Mouse (Mus musculus) midbrain, embryonic 16.5 days (tissue): ENCODE results near the gene Map2k1. TPM values are rescaled to one million over a fixed set of nuclear protein-coding genes. Genes with fewer than 3 reads are reported as not detected.
"Not testable (repeated sequence)": the region's sequence is repeated elsewhere in the genome, so short reads cannot be mapped to it uniquely, and the experiment has no call there.

Experiments
- ATAC-seq: fragments of 200-750 bp; cut with Nextera tagmentation; 2 replicates; pipeline ENCODE4 v1.8.0; 2017; ENCODE audit warnings: moderate TSS enrichment
- H3K27ac ChIP-seq: fragments of 300-500 bp; sonication (generic); 2 replicates; pipeline ENCODE4 v1.5.1; 2014; ENCODE audit warnings: mild to moderate bottlenecking, low read length, mixed read lengths
- H3K27me3 ChIP-seq: fragments of 300-500 bp; sonication (generic); 2 replicates; pipeline ENCODE4 v1.6.1; 2014; ENCODE audit warnings: low read depth, low read length, mixed read lengths; ENCODE audit not compliant: control insufficient read depth, insufficient read depth
- H3K36me3 ChIP-seq: fragments of 300-500 bp; sonication (generic); 2 replicates; pipeline ENCODE4 v1.6.1; 2014; ENCODE audit warnings: mild to moderate bottlenecking, low read length, moderate library complexity, mixed read lengths; ENCODE audit not compliant: control insufficient read depth, insufficient read depth
- H3K4me1 ChIP-seq: fragments of 300-500 bp; sonication (generic); 2 replicates; pipeline ENCODE4 v1.6.1; 2014; ENCODE audit warnings: mild to moderate bottlenecking, low read length, mixed read lengths; ENCODE audit not compliant: control insufficient read depth, insufficient read depth
- H3K4me2 ChIP-seq: fragments of 300-500 bp; sonication (generic); 2 replicates; pipeline ENCODE4 v1.6.1; 2014; ENCODE audit warnings: mild to moderate bottlenecking, low read length, mixed read lengths
- H3K4me3 ChIP-seq: fragments of 300-500 bp; sonication (generic); 2 replicates; pipeline ENCODE4 v1.5.1; 2014; ENCODE audit warnings: low read depth, mild to moderate bottlenecking, low read length, moderate library complexity, mixed read lengths
- H3K9ac ChIP-seq: fragments of 300-500 bp; sonication (generic); 2 replicates; pipeline ENCODE4 v1.6.1; 2014; ENCODE audit warnings: low read depth, low read length, mixed read lengths
- H3K9me3 ChIP-seq: fragments of 300-500 bp; sonication (generic); replicated peaks from 2 replicates; pipeline ENCODE4 v1.6.1; 2014; ENCODE audit warnings: mild to moderate bottlenecking, low read length, mixed read lengths; ENCODE audit not compliant: control insufficient read depth, poor library complexity, severe bottlenecking
- WGBS: fragments of 180-500 bp; shearing (Covaris S2); extraction: QIAGEN DNeasy Blood & Tissue Kit; methylation state at CpG from one replicate; pipeline ENCODE4 v1.1.7; 2014; 5-methylcytosine and 5-hydroxymethylcytosine counted together
- polyA plus RNA-seq: library from polyadenylated mRNA; unstranded; fragments of >200 nt; fragmentation: Nextera tagmentation; extraction: Ambion mirVana; gene quantifications from 2 replicates; pipeline ENCODE4 v1.2.1, GENCODE M21; 2015

Map2k1 gene
- polyA plus RNA-seq = 62.6 and 68.4 TPM in 2 replicates

DNA sequence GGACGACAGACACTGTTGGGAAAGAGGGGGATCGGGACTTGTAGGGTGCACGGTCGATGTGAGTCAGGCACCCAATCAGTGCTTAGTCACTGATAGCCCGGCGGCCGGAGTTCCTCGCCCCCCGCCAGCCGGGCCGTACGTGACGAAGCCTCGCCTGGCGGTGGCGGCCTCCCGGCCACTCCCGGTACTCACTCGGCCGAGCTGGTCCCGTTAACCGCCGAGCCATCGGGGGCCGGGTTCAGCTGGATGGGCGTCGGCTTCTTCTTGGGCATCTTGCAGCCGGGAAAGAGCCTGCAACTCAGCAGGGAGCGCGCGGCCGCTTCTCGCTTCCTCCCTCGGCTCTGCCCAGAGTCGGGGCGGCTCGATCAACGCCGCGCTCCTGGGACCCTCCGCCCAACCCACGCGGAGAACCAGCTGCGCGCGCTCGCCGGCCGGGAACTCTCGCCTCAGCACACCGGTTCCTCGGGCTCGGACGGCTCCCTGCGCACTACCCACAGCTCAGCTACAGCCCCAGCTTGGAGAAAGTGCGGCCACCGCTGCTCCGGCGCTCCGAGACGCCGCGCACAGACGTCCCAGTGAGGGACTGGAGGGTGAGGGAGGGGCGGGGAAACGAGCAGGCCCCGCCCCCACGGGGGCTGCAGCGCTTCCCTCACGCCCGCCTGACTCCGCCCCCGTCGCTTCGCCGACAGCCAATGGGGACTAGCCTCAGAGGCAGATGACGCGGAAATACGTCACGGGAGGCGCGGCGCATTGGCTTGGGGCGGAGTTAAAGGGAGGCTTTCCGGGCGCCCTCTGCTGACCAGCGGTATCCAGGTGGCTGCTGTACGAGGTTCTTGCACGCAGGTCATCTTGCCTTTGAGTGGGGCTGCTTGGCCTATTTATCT, at the start of gene Map2k1:
Gene Map2k1 (minus strand): TSS at position 611 of the 884 bp plus-strand sequence.
- ATAC-seq = peak; percentile 98
- WGBS = under 1% methylated on average over 89 of the region's 89 CpGs

DNA sequence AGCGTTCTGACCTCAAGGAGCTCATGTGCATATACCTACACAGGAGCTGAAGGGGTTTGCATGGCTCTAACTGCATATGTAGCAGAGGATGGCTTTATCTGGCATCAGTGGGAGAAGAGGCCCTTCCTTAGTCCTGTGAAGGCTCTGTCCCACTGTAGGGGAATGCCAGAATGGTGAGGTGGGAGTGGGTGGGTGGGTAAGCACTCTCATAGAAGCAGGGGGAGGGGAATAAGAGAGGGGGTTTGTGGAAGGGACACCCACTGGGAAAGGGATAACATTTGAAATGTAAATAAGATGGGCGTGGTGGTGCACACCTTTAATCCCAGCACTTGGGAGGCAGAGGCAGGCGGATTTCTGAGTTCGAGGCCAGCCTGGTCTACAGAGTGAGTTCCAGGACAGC, 49.7 kb upstream of the Map2k1 start:
- not testable (repeated sequence) for H3K4me2 ChIP-seq, H3K4me1 ChIP-seq, H3K9ac ChIP-seq, H3K27me3 ChIP-seq, H3K27ac ChIP-seq, H3K4me3 ChIP-seq, H3K9me3 ChIP-seq, ATAC-seq
- WGBS = 92% methylated on average over 4 of the region's 4 CpGs
- H3K36me3 ChIP-seq = peaks cover 10% of the 10 kb centered on the region

More for the DNA sequence above, at the start of gene Map2k1:
- Histone ChIP-seq H3K36me3 (no peaks in the 10 kb centered on the region), H3K4me1 (peaks cover 15% of the 10 kb centered on the region), H3K9ac (peak within 1 kb of the TSS; percentile 88), H3K9me3 (no peaks in the 10 kb centered on the region), H3K4me3 (peak within 1 kb of the TSS; percentile 93), H3K27me3 (no peaks in the 10 kb centered on the region), H3K4me2 (peak within 1 kb of the TSS; percentile 60), H3K27ac (peak within 1 kb of the TSS; percentile 92)

DNA sequence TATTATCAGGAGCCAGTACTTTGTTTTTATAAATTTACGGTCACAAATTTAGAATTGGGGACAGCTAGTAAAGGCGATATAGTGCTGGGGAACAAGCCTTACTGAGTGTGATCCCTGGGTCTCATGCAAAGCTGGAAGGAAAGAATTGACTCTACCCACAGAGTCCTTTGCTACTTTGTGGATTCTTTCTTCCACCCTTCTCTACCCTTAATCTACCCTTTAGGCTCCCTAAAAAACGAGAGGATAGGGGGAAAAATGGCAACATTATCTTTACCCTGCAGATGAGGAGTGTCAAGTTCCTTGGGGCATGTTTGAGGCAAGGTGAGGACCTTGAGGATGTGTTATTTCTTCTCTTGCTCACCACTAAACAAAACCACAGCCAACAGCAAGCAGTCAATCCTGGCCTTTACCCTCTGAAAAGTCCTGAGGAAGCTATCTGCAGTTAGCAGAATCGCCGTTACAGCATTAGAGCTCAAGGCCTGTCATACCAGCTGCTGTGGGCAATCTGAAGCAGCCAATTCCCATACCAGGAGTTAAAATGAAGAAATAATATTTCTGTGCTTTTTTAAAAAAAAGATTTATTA, 29.1 kb upstream of the Map2k1 start:
- H3K9ac ChIP-seq = no peak overlapping the region
- no peak for ATAC-seq
- H3K4me2 ChIP-seq = peak overlapping the region; percentile 74
- H3K9me3 ChIP-seq = no peaks in the 10 kb centered on the region
- WGBS = 68% methylated on average over 5 of the region's 5 CpGs
- H3K4me3 ChIP-seq = peak overlapping the region; percentile 93; the same call in 1 of the 2 replicates
- H3K27me3 ChIP-seq = no peaks in the 10 kb centered on the region
- H3K4me1 ChIP-seq = peaks cover 9% of the 10 kb centered on the region
- no peaks in the 10 kb centered on the region for H3K36me3 ChIP-seq
- H3K27ac ChIP-seq = no peak overlapping the region

DNA sequence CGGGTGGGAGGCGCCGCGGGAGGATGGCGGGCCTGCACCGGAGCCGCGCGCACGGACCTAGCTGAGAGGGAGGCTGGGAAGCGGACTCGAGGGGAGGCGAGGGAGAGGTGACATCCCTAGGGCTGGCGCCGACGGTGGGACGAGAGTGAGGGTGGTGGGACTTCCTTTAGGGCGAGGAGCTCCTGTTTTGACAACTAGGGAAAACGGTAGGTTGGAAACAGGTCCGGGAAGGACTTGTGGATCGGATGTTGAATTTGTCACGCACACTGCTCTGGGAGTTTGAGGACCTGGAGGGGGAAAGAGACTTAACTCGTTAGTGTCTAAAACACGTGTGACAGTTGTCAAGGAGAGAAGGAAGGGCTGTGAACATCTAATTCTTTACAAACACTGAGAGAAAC, 28.3 kb upstream of the Map2k1 start:
- Histone ChIP-seq H3K4me2 (peak overlapping the region; percentile 74), H3K4me3 (peak overlapping the region; percentile 93), H3K9me3 (no peaks in the 10 kb centered on the region), H3K9ac (peak overlapping the region; percentile 91), H3K4me1 (peaks cover 9% of the 10 kb centered on the region), H3K36me3 (no peaks in the 10 kb centered on the region), H3K27me3 (no peaks in the 10 kb centered on the region), H3K27ac (peak overlapping the region; percentile 85)
- ATAC-seq = peak; percentile 89
- under 1% methylated on average over 23 of the region's 24 CpGs for WGBS

DNA sequence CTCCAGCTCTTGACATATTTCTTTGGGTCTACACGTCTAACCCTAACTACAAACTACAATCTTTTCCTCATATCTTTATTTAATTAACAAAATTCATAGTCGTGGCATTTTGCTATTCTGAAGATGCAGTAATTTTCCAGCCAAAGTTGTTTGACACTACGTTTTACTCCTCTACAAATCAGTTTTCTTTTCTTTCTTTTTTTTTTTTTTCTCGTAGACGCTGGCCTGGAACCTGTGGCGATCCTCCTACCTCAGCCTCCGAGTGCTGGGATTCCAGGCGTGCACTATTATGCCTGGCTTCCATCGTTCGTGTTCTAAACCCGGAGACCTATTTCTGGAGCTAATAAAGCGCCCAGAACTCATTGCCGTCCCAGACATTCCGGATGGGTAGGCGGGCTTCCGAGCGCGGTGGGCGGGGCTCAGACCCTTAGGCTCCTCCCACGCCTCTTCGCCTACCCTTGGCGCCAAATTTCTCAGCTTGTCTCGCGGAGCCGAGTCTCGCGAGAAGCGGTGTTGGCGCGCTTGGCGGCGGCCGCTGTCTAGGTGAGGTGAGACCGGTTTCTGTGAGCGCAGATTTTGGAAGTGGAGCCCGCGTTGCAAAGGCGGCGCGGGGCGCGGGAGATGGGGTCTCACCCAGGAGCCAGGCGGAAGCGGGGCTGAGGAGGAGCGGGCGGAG, 27.8 kb upstream of the Map2k1 start, which contains the start of gene Tipin:
Gene Tipin (plus strand): TSS at position 477 of the 676 bp plus-strand sequence.
- Histone ChIP-seq H3K4me1 (peaks cover 9% of the 10 kb centered on the region), H3K27me3 (no peaks in the 10 kb centered on the region), H3K4me3 (peak within 1 kb of the TSS; percentile 93), H3K4me2 (peak within 1 kb of the TSS; percentile 74), H3K27ac (peak within 1 kb of the TSS; percentile 85), H3K9ac (peak within 1 kb of the TSS; percentile 91), H3K36me3 (no peaks in the 10 kb centered on the region), H3K9me3 (no peaks in the 10 kb centered on the region)
- peak; percentile 97 for ATAC-seq
- 2% methylated on average over 46 of the region's 46 CpGs for WGBS

DNA sequence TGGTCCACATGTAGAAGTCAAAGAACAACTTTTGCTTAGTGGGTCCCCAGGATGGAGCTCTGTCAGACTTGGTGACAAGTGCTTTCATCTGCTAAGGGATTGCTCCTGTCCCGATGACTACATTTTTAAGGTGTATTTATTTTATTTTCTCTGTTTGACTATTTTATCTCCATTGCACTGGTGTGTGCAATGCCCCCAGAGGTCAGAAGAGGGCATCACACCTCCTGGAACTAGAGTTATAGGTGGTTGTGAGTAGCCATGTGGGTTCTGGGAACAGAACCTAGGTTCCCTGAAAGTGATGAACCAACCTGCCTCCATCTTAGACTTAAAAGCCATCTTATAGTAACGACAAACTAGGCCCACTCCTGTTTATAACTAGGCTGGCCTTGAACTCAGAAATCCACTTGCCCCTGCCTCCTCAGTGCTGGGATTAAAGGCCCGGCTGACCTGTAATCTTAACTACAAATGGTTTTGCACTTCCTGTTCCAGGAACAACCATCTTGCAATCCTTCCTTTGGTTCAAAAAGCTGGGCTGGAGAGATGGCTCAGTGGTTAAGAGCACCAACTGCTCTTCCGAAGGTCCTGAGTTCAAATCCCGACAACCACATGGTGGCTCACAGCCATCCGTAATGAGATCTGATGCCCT, 25.4 kb upstream of the Map2k1 start:
- Histone ChIP-seq H3K9me3 (no peaks in the 10 kb centered on the region), H3K27me3 (no peaks in the 10 kb centered on the region), H3K4me3 (no peak overlapping the region), H3K4me1 (peaks cover 9% of the 10 kb centered on the region), H3K9ac (no peak overlapping the region), H3K27ac (no peak overlapping the region), H3K4me2 (no peak overlapping the region), H3K36me3 (no peaks in the 10 kb centered on the region)
- no peak for ATAC-seq
- 97% methylated on average over 6 of the region's 6 CpGs for WGBS

DNA sequence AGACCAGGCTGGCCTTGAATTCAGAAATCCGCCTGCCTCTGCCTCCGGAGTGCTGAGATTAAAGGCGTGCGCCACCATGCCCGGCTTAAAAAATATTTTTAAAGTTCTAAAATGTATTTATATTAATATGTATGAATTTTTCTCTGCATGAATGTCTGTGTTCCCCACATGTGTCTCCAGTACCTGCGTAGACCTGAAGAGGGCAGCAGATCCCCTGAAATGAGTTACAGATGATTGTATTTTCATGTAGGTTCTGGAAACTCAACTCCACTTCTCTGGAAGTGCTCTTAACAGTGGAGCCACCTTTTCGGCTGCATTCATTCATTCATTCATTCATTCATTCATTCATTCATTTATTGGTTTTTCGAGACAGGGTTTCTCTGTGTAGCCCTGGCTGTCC, 24.3 kb upstream of the Map2k1 start:
- Histone ChIP-seq H3K9me3 (no peaks in the 10 kb centered on the region), H3K27ac (no peak overlapping the region), H3K27me3 (no peaks in the 10 kb centered on the region), H3K4me2 (no peak overlapping the region), H3K36me3 (no peaks in the 10 kb centered on the region), H3K4me3 (no peak overlapping the region), H3K4me1 (peaks cover 9% of the 10 kb centered on the region), H3K9ac (no peak overlapping the region)
- no peak for ATAC-seq
- WGBS = 68% methylated on average over 8 of the region's 8 CpGs

DNA sequence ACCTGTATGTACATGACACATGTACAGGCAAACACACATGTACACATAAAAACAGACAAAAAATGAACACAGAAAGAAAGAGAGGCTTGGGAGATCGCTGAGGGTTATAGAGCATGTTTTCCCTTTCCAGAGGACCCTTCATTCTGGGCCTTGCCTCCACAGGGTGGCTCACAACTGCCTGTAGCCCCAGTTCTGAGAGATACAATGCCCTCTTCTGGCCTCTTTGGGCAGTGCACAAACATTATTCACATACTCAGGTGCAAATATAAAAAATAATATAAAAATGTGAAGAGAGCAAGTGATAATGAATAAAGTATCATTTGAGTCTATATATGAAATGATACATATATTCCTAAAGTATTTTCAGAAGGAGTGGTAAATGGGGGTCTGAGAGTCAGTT, 21.5 kb upstream of the Map2k1 start:
- Histone ChIP-seq H3K27me3 (no peaks in the 10 kb centered on the region), H3K27ac (no peak overlapping the region), H3K4me3 (no peak overlapping the region), H3K36me3 (no peaks in the 10 kb centered on the region), H3K4me2 (no peak overlapping the region), H3K9ac (no peak overlapping the region), H3K4me1 (no peaks in the 10 kb centered on the region), H3K9me3 (no peaks in the 10 kb centered on the region)
- WGBS = 91% methylated on average over 1 of the region's 1 CpGs
- ATAC-seq = no peak
